Mouse (Mus musculus) forelimb bud, embryonic 11.5 days (tissue): ENCODE results near the gene St3gal5.
"Not testable (repeated sequence)": the region's sequence is repeated elsewhere in the genome, so short reads cannot be mapped to it uniquely, and the experiment has no call there.

ENCODE experiments used
- DNase-seq: peaks from one replicate; pipeline ENCODE4 v3.0.0-alpha.2; 2012; ENCODE audit warnings: low read depth, low spot score

St3gal5 gene

DNA sequence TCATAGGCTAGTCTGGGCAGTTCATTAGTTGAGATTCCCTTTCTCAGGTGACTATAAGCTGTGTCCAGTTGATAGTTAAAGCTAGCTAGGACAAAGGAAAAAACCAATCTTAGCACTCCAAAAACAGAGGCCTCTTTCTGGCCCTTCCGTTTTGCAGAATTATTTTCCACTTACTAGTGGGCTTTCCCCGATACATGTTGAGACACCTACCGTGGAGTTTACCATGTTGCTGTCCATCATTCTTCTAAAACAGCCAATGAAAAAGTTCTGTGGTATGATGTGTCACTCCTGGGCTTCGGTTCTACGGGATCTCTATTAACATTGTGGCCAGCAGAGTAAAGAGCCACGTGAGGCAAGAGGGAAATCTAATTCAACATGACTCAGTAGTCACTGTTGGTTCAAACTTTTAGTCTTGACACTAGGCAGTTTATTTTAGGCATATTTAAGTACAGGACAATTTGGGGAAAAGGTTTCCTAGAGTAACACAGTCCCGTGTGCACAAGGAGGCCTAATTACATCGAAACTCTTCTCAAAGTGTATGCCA lies 35.4 kb downstream of the St3gal5 start:
- DNase-seq: no peak

DNA sequence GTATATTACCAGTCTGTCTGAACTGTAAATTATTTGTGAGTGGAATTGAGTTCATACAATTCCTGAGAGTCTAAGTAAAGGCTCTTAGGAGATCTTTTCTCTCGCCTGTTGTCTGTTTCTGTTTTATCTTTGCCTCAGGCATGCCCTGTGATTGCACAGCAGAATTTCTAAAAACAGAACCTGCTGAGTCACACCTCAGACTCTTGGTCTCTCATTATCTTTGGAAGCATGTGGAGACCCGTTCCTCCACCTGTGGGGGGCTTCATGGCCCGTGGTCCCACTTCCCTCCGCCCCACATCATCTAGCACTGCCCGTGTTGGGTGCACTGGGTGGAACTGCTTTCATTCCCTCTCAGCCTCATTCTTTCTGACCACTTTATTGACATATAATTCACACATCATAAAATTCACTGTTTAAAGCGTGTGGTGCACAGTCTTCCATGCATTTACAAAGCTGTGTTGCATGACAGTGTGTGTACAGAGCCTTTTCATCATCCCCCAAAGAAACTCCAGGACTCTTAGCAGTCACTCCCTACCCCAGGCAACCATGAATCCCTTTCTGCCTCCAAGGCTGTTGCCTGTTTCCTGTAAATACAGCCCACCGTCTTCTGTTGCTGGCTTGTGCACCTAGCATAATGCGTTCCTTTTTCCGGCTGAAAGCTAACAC lies 37.6 kb downstream of the St3gal5 start:
- peak; percentile 33 for DNase-seq

DNA sequence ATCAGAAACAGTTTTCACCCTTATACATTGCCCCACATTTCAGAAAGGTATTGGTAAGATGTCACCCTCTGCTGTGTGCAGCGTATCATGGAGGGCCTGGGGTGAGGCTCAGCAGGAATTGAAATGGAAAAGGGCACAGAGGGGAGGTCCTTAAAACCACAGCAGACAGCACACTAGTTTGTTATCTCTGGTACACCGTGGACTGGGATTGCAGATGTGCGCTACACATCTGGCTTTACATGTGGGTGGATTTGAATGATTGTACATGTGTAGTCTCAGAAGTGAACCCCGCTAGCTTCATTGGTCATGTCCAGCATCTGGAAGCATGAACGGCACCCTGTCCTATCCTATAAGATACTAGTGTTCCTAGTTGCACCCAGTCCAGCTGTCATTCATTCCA lies 38.6 kb downstream of the St3gal5 start:
- DNase-seq: no peak

DNA sequence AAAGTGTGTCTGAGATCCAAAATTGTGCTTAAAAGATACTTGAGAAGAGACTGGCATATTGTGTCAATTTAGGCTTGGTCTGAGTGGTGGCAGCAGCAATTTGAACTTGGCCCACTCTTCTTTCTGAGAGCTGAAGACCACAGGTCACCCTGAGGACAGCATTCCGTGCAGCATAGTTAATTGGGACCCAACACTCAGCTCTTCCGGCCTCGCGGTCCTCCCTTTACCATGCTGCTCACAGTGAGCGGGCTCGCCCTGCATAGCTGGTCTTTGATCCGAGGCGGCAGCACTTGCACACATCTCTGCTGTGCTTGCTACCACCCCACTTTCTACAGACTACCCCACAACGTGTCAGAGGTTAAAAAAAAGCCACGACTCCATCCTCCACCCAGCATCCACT lies 39.2 kb downstream of the St3gal5 start:
- no peak for DNase-seq

DNA sequence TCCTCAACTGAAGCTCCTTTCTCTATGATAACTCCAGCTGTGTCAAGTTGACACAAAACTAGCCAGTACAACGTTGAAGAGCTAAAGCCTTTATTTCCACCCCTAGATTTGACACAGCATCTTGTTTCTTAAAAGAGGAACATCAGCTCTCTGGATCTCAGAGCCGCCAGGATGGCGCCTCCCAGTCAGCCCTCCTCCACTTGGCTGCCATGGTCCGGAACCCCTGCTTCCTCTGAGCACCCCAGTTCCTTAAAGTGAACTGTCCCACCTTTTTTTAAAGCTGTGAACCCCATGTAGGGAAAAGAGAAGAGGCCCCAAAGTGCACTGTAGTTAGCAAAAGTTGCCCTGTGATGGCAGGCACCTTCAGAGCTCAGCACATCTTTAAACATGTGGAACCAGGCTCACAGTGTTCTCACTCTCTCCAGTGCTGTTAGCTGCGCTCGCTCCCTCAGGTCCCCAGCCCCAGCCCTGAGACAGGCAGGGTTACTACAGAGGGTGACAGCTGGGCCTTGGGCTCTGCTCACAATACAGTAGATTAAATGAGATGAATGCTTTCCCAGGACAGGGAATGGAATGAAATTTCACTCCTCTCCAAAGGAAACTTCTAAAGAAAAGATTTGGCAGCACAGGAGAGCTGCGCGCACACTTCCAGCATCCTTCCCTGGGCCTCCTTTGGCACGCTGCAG lies 42.3 kb downstream of the St3gal5 start:
- no peak for DNase-seq

DNA sequence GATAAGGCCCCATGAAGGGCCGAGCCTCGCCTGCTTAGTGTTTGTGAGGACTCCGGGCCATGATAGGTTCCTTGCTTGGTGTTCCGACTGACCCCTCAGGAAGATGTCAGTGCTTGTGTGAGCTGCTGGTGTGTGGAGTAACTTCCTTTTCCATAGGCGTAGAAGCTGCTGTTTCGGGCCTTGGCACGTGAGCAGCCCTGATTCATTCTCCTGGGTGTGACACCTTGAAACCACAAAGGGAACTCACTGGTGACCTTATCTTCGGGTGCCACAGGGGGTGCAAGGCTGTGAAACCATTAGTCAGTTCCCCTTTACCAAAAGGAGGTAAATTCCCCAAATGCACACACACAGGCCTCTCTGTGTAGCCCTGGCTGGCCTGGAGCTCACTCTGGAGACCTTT lies 43.0 kb downstream of the St3gal5 start:
- DNase-seq: no peak

DNA sequence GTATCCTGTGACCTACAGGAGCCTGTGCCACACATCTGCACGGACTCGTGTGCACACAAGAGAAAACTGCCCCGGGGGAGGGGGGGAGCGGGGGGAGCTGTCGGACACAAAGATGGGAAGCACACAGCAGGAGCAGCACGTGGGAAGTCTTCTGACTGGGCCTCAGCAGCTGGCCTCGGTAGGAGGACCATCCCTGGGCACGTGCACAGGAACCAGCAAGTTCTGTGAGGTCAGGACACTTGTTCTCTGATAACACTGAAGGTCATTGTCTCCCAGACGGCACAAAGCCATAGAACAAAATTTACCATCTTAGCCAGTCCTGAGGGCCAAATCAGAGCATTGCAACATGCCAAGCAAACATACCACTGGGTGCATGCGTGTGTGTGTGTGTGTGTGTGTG lies 43.8 kb downstream of the St3gal5 start:
- no peak for DNase-seq

DNA sequence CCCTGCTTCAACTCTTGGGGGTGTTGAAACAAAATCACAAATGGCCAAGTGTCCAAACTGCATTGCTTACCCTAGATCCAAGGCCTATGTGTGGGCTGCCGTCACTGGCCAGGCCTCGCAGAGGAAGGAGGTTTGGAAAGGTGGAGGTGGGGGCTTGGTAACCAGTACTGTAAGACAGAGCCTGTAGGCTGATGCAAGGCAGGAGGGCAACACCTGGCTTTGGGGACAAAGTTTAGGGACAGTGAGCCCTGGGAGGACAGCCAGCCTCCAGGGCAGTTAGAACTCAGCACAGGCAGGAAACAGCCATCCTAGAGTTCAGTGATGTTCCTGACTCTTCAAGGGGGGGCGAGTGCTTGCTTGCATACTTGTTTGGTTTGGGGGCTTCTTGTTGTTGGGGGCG lies 45.2 kb downstream of the St3gal5 start:
- no peak for DNase-seq

DNA sequence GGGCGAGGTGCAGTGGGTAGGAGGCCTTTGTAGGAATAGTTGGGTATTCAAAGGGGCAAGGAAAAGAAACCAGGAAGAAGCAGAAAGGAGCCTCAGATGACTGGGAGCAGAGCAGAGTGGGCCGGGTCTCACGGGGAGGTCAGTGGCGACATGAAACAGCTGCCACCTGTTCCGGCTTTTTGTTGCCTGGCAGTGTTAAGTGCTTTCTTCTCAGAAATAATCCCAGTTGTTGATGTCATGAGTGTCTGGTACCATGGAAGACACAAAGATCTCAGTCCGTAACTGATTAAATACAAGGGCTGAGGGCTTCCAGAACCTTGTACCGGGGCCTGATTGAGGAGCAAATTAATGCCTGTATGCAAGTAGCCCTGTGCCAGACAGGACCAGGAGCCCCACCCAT lies 47.0 kb downstream of the St3gal5 start:
- no peak for DNase-seq

DNA sequence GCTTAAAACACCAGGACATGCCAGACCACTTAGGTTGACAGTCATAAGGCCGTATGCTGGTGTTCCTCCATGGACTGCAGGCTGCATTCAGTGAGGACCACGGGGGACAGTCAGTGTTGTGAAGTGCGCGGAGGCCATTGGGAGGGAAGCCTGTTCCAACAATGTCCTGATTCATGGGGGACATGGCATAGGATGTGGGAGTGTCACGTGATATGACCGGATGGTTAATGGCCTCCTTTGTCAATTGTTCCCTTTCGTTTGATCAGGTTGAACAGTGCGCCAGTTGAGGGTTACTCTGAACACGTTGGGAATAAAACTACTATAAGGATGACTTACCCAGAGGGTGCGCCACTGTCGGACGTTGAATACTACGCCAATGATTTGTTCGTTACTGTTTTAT lies 49.4 kb downstream of the St3gal5 start:
- no peak for DNase-seq

DNA sequence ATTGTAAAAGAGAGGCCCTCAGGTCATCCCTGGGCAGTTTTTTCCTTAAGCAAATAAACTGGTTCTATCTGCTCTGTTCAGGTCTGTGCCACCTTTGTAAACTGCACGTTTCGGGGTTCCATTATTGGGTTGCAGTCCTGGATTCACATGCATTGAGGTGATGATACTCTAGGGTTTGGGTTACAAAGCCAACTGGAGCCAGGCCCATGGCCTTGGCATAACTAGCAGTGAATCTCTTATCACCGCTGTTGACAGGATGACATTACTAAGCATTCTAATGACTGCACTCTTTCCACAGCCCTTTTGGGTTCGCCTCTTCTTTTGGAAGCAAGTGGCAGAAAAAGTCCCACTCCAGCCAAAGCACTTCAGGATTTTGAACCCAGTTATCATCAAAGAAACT lies 51.3 kb downstream of the St3gal5 start:
- no peak for DNase-seq

DNA sequence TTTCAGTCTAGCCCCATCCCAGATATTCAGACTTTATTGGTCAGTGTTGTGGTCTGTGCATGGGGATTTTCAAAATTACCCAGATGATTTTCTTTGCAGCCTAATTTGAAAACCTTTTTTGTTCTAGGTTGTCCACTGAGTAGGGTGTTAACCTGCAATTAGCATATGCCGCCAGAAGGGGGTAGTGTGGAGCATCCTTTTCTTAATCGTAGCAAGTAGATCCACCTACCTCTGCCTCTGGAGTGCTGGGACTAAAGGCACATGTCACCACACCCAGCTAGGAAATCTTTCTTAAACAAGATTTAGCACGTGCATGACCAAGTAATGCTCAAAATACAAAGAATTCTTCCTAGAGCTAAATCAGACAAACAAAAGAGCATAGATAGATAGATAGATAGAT lies 52.4 kb downstream of the St3gal5 start:
- no peak for DNase-seq

DNA sequence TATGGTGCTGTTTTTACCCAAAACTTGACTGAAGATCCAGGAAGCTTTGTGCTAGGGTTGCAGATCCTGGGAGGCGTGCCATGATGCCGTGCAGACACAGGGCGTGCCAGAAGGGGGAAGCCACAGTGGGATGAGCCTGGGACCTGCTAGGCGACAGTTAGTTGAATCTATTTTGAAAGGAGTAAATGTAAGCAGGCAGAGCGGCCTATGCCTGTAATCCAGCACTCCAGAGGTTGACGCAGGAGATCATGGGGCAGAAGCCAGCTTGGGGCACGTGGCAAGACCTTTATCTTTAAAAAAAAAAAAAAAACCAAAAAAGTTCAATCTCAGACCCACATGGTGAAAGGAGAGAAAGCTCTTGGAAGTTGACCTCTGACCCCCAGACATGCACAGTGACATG lies 55.3 kb downstream of the St3gal5 start:
- DNase-seq: no peak

DNA sequence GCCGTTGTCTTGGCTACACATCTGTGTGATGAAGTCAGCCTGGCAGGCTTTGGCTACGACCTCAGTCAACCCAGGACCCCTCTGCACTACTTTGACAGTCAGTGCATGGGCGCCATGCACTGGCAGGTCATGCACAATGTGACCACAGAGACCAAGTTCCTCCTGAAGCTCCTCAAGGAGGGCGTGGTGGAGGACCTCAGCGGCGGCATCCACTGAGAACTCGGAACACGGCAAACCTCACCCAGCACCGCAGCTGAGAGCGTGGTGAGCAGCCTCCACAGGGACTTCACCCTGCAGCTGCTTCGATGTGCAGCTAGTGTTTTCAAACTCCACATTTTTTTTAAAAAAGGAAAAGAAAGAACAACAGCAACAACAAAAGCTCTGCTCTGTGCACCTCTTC lies 56.1 kb downstream of the St3gal5 start:
- DNase-seq: no peak

DNA sequence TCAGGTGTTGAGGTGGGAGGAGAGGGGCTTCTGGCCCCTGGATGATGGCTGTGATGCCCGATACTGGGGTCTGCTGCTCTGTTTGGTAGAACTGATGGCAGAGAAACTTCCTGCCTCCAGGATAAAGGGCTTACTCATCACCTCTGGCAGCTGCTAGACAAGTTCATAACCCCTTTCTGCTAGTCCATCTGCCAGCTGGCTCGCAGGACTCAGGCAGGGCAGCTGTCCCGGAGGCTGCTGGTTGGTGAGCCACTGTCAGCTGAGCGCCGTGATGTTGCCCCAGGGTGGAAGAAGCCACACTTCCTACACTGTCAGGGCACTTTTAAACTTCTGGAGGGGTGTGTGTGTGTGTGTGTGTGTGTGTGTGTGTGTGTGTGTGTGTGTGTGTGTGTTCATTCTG lies 56.6 kb downstream of the St3gal5 start:
- not testable (repeated sequence) for DNase-seq

DNA sequence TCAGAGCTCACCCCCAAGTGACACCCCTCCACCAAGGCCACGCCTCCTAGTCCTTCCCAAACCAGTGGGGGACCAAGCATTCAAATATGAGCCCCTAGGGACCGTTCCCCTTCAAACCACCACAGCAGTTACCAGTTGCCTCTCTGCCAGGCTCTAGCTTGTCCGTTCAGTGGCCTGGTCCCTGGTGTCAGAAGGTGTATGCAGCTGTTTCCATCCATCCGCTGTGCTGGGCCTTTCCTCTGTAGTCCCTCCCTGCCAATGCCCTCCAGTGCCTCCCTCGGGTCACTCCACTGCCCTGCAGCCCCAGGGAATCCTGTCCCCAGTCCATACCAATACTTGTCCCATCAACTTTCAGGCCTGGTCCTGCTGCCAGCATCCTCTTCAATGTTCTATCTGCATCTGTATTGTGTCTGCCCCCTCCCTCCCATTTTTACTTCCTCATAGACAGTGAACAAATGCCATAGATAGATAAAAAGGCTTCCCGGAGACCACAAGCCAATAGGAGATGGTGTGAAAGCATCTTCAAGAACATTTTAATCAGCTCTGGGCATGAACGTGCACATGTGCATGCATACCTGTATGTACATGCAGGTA lies 57.6 kb downstream of the St3gal5 start:
- DNase-seq: no peak

DNA sequence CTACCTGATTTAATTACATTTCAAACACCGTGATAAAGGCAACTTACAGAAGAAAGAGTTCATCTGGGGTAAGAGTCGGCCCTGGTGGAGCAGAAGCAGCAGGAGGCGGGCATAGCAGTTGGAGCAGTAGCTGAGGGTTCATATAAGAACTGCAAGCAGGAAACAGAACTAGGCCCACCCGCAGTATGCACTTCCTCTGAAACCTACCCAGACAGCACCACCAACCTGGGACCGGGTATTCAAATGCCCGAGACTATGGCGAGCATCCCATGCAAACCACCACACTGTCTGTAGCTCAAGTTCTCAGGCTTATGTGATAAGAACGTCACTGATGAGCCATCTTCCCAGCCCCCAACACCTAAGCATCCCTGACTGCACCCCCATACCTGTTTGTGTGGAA lies 58.3 kb downstream of the St3gal5 start:
- no peak for DNase-seq

DNA sequence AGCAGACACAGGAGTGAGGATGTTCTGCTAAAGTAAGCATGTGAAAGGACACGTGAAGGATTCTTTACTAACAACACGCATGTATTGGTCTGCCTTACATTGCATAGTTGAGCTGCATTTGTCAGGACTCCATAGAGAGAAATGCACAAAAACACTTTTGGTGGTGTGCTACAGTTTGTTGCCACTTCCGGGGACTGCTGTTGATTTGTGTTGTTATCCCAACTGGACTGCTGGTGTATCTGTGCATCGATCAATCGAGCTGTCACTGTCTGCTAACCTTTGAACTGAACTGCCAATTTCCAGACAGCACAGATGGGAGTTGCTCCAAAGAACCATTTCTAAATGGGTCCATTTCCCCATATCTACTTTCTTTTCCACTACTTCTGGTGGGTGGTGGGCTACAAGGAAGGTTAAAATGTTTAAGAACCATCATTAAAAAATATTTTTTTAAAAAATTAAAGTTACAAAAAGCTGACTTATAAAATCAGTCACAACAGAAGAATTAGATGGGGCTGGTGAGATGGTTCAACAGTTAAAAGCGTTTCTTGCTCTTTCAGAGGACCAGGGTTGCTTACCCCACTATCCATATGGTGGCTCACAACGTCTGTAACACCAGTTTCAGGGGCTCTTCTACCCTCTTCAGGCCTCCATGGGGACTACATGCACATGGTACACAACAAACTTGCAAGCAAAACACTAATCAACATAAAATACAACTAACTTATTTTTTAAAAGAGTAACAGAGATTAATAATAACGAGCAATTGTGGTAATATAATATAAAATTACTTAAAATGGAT lies 61.8 kb downstream of the St3gal5 start:
- DNase-seq: no peak

DNA sequence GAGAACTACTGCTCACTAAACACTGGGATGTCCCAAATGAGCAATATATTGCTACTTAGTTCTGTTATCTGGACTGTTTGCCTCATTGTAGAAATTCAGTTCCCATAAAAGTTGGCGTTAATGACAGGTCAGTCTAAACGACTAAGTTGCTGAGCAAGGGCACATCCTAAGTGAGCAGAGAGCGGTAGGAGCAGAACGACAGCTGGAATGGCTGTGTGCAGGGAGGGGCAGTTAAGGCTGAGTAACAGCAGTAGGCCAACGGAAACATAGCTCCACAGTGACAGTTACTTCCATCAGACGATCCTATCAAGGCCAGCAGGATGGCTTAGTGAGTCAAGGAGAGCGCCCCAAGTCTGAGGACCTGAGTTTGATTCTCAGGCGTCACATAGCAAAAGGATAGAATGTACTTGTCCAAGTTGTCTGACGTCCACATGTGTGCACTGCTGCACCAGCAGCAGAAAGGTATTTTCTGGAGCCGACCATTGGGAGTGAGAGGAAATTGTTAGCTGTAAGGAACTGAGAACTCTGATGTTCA lies 62.5 kb downstream of the St3gal5 start:
- no peak for DNase-seq

DNA sequence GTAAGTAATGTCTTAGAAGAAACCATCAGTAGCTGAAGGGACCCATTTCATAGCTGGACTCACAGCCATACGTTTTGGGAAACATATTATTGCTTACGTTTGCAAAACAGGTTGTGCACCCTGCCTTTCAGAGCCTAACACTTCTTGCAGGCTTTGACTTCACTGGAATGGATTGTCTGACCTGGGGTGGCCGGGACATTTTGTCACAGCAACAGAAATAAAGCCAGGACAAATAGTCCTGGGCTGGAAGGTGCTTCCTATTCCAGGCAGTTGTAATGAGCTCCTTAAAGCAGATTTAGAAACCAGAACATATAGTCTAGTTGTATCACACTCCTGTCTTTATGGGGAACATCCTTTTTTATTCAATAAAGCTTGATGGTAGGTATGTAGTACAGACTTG lies 63.6 kb downstream of the St3gal5 start:
- no peak for DNase-seq

DNA sequence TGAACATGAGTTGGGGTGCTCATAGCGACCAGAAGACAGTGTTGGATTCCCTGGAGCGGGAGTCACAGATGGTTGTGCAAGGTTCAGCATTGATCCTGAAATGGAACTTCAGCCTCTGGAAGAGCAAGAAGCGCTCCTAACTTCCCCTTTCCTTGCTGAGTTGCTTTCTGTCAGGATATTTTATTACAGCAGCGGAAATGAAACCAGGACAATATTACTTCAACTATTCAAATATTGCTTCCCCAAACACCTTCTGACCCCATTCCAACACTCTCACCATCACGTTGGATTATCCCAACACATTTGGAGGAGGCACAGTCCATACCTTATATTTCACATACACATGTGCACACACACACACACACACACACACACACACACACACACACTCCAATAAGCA lies 64.4 kb downstream of the St3gal5 start:
- no peak for DNase-seq
